Mouse (Mus musculus) heart, embryonic 13.5 days (tissue): ENCODE data around the gene Gprin1. TPM values are rescaled to one million over a fixed set of nuclear protein-coding genes. Genes with fewer than 3 reads are reported as not detected.
A peak's percentile ranks its signal among the peaks of the same experiment; 100 is the strongest.

Experiments used
- ATAC-seq: fragments of 200-750 bp; cut with Nextera tagmentation; 2 replicates; pipeline ENCODE4 v1.8.0; 2017; ENCODE audit warnings: moderate TSS enrichment; ENCODE audit not compliant: insufficient number of reproducible peaks, low FRiP score, low TSS enrichment; ENCODE audit errors: extremely low read depth
- H3K27ac ChIP-seq: fragments of 300-500 bp; sonication (generic); replicated peaks from 2 replicates; pipeline ENCODE4 v1.5.1; 2015; ENCODE audit warnings: moderate library complexity, mild to moderate bottlenecking, inconsistent platforms
- H3K27me3 ChIP-seq: fragments of 300-500 bp; sonication (generic); replicated peaks from 2 replicates; pipeline ENCODE4 v1.6.1; 2015; ENCODE audit warnings: mild to moderate bottlenecking, inconsistent platforms
- H3K36me3 ChIP-seq: fragments of 300-500 bp; sonication (generic); 2 replicates; pipeline ENCODE4 v1.6.1; 2015; ENCODE audit warnings: mild to moderate bottlenecking, inconsistent platforms
- H3K4me1 ChIP-seq: fragments of 300-500 bp; sonication (generic); 2 replicates; pipeline ENCODE4 v1.6.1; 2015; ENCODE audit warnings: inconsistent platforms
- H3K4me2 ChIP-seq: fragments of 300-500 bp; sonication (generic); 2 replicates; pipeline ENCODE4 v1.6.1; 2015; ENCODE audit warnings: inconsistent platforms, mild to moderate bottlenecking, moderate library complexity
- H3K4me3 ChIP-seq: fragments of 300-500 bp; sonication (generic); 2 replicates; pipeline ENCODE4 v1.5.1; 2015; ENCODE audit warnings: moderate library complexity, mild to moderate bottlenecking, inconsistent platforms
- H3K9ac ChIP-seq: fragments of 300-500 bp; sonication (generic); 2 replicates; pipeline ENCODE4 v1.6.1; 2015; ENCODE audit warnings: inconsistent platforms, mild to moderate bottlenecking, moderate library complexity
- H3K9me3 ChIP-seq: fragments of 300-500 bp; sonication (generic); 2 replicates; pipeline ENCODE4 v1.6.1; 2016; ENCODE audit warnings: inconsistent platforms
- WGBS: fragments of 180-500 bp; shearing (Covaris S2); methylation state at CpG from one replicate; pipeline ENCODE4 v1.1.7; 2015; ENCODE audit warnings: mixed read lengths; 5-methylcytosine and 5-hydroxymethylcytosine counted together
- polyA plus RNA-seq: library from polyadenylated mRNA; unstranded; fragments of >200 nt; fragmentation: Nextera tagmentation; extraction: Ambion mirVana; gene quantifications from 2 replicates; pipeline ENCODE4 v1.2.1, GENCODE M21; 2015

Gprin1 gene
- polyA plus RNA-seq, 1 experiment from 2014 or later: not detected

GRCm38 (mm10) chr13:54758756-54759470 is 9.2 kb upstream of the Gprin1 start:
- H3K4me1 ChIP-seq: peaks cover 9% of the 10 kb centered on the region
- peak overlapping the region; percentile 68 for H3K4me2 ChIP-seq
- no peaks in the 10 kb centered on the region for H3K9me3 ChIP-seq
- H3K36me3 ChIP-seq: no peaks in the 10 kb centered on the region
- H3K9ac ChIP-seq: no peak overlapping the region
- 2% methylated on average over 29 of the region's 29 CpGs for WGBS
- peak overlapping the region; percentile 47; the same call in 1 of the 2 replicates for H3K4me3 ChIP-seq
- no peak overlapping the region for H3K27ac ChIP-seq
- H3K27me3 ChIP-seq: peaks cover 95% of the 10 kb centered on the region
- peak; percentile 42; the same call in 1 of the 2 replicates for ATAC-seq

GRCm38 (mm10) chr13:54758045-54758755 is 8.5 kb upstream of the Gprin1 start:
- WGBS: under 1% methylated on average over 43 of the region's 43 CpGs
- ATAC-seq: peak; percentile 38; the same call in 1 of the 2 replicates
- no peak overlapping the region for H3K9ac ChIP-seq
- peaks cover 9% of the 10 kb centered on the region for H3K4me1 ChIP-seq
- H3K4me2 ChIP-seq: peak overlapping the region; percentile 68
- no peaks in the 10 kb centered on the region for H3K9me3 ChIP-seq
- peak overlapping the region; percentile 47 for H3K4me3 ChIP-seq
- H3K27me3 ChIP-seq: peaks cover 95% of the 10 kb centered on the region
- H3K27ac ChIP-seq: no peak overlapping the region
- H3K36me3 ChIP-seq: no peaks in the 10 kb centered on the region

- Histone ChIP-seq H3K9me3 (no peaks in the 10 kb centered on the region), H3K4me3 (peak overlapping the region; percentile 47), H3K27me3 (peaks cover 95% of the 10 kb centered on the region), H3K9ac (no peak overlapping the region), H3K4me2 (peak overlapping the region; percentile 68), H3K4me1 (peaks cover 9% of the 10 kb centered on the region), H3K27ac (no peak overlapping the region), H3K36me3 (no peaks in the 10 kb centered on the region)
- WGBS: 37% methylated on average over 10 of the region's 10 CpGs
- no peak for ATAC-seq
These were observed 7.6 kb upstream of the Gprin1 start for GRCm38 (mm10) chr13:54757093-54757830.

- Histone ChIP-seq H3K27ac (no peak overlapping the region), H3K4me1 (peaks cover 9% of the 10 kb centered on the region), H3K4me3 (no peak overlapping the region), H3K4me2 (no peak overlapping the region), H3K9me3 (no peaks in the 10 kb centered on the region), H3K9ac (no peak overlapping the region), H3K27me3 (peaks cover 95% of the 10 kb centered on the region), H3K36me3 (no peaks in the 10 kb centered on the region)
- WGBS: 73% methylated on average over 8 of the region's 8 CpGs
- ATAC-seq: no peak
These were observed 6.6 kb upstream of the Gprin1 start for GRCm38 (mm10) chr13:54756156-54756712.

GRCm38 (mm10) chr13:54755201-54755830 is 5.6 kb upstream of the Gprin1 start:
- 5% methylated on average over 9 of the region's 9 CpGs for WGBS
- ATAC-seq: no peak
- Histone ChIP-seq H3K4me3 (no peak overlapping the region), H3K27me3 (peaks cover 95% of the 10 kb centered on the region), H3K9me3 (no peaks in the 10 kb centered on the region), H3K36me3 (no peaks in the 10 kb centered on the region), H3K9ac (no peak overlapping the region), H3K27ac (no peak overlapping the region), H3K4me1 (peaks cover 9% of the 10 kb centered on the region), H3K4me2 (no peak overlapping the region)

DNA sequence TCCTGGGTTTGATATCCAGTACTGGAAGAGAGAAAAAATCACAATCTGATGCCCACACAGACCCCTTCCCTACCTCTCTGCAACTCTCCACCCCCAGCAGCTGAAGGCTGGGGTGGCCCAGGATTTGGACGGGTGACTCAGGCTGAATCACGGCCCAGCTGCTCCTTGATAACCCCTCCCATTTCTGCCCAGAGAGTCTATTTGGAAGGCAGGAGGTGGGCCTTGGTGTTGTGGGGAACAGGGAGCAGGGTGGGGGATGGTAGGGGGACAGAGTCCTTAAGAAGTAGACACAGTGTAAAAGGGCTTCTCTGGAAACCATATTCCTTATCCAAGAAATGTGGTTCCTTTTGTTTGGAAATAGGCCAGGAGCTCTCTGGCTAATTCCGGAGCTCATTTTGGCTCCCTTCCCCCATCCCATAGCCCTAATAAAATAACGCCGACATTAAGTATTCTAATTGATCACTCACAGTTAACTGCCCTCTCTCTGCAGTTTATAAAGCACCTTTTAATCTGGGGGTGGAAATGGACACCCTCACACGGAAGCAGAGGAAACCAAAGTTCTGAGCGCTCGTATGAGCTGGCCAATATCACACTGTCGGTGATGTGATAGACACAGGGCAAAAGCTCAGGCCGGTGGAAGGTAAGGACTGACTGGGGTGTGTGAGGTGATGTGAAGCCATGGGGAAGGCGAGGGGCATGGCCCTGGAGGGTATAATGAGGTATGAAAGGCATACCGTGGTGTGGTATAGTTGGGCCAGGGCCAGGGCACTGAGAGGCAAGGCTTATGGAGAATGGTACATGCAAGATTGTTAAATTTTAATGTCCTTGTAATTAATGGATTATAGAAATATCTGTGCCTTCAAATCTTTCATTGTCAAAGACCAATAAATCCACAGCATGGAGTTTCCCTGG is 4.8 kb upstream of the Gprin1 start:
- Histone ChIP-seq H3K27ac (no peak overlapping the region), H3K27me3 (peaks cover 95% of the 10 kb centered on the region), H3K4me1 (peaks cover 17% of the 10 kb centered on the region), H3K36me3 (no peaks in the 10 kb centered on the region), H3K9ac (no peak overlapping the region), H3K4me2 (no peak overlapping the region), H3K4me3 (no peak overlapping the region), H3K9me3 (no peaks in the 10 kb centered on the region)
- ATAC-seq: no peak
- WGBS: 27% methylated on average over 12 of the region's 12 CpGs

DNA sequence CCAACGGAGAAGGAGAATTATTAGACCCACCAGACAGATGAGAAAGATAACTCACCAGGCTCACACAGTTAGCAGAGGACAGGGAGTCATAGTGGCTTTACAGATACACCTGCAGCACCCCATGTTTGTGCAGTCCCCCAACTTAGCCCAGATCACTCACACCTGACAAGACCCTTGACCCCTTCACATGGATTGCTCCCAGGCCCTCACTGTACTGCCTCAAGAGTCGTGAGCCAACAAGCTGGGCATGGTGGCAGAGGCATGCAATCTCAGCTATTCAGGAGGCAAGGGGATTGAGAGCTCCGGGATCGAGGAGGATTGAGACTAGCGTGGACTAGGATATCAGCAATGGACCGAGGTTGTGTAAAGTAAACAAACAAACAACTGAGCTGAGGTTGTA is 4.1 kb upstream of the Gprin1 start:
- Histone ChIP-seq H3K36me3 (no peaks in the 10 kb centered on the region), H3K27ac (no peak overlapping the region), H3K9me3 (no peaks in the 10 kb centered on the region), H3K9ac (no peak overlapping the region), H3K4me2 (no peak overlapping the region), H3K27me3 (peaks cover 95% of the 10 kb centered on the region), H3K4me1 (peaks cover 17% of the 10 kb centered on the region), H3K4me3 (no peak overlapping the region)
- WGBS: 47% methylated on average over 6 of the region's 6 CpGs
- ATAC-seq: no peak

- H3K27ac ChIP-seq: no peak overlapping the region
- H3K4me1 ChIP-seq: peaks cover 12% of the 10 kb centered on the region
- 59% methylated on average over 10 of the region's 10 CpGs for WGBS
- no peak overlapping the region for H3K9ac ChIP-seq
- no peaks in the 10 kb centered on the region for H3K9me3 ChIP-seq
- H3K4me3 ChIP-seq: no peak overlapping the region
- no peak for ATAC-seq
- H3K36me3 ChIP-seq: no peaks in the 10 kb centered on the region
- no peak overlapping the region for H3K4me2 ChIP-seq
- peaks cover 100% of the 10 kb centered on the region for H3K27me3 ChIP-seq
These were observed 3.0 kb upstream of the Gprin1 start for GRCm38 (mm10) chr13:54752656-54753055.

GRCm38 (mm10) chr13:54750699-54751098 is 1.0 kb upstream of the Gprin1 start:
- peaks cover 10% of the 10 kb centered on the region for H3K4me1 ChIP-seq
- no peak overlapping the region for H3K4me3 ChIP-seq
- peaks cover 97% of the 10 kb centered on the region for H3K27me3 ChIP-seq
- no peak overlapping the region for H3K27ac ChIP-seq
- H3K4me2 ChIP-seq: no peak overlapping the region
- H3K9ac ChIP-seq: no peak overlapping the region
- no peaks in the 10 kb centered on the region for H3K36me3 ChIP-seq
- no peak for ATAC-seq
- no peaks in the 10 kb centered on the region for H3K9me3 ChIP-seq
- 2% methylated on average over 8 of the region's 8 CpGs for WGBS
